Mouse (Mus musculus) testis, adult 2 months (tissue): ENCODE measurements around the gene Gsc2. TPM values are rescaled to one million over a fixed set of nuclear protein-coding genes. Genes with fewer than 3 reads are reported as not detected.

Experiments used
- H3K27ac ChIP-seq: fragments of 200-500 bp; 2 replicates; pipeline ENCODE4 v1.5.1; 2012; ENCODE audit warnings: low read depth, low read length; ENCODE audit not compliant: control insufficient read depth, insufficient read depth
- H3K27me3 ChIP-seq: fragments of 200-500 bp; 2 replicates; pipeline ENCODE4 v1.6.1; 2012; ENCODE audit warnings: mild to moderate bottlenecking, low read length, moderate library complexity; ENCODE audit not compliant: control insufficient read depth, insufficient read depth
- H3K36me3 ChIP-seq: fragments of 200-500 bp; 2 replicates; pipeline ENCODE4 v1.6.1; 2012; ENCODE audit warnings: mild to moderate bottlenecking, low read length; ENCODE audit not compliant: control insufficient read depth, insufficient read depth
- H3K4me1 ChIP-seq: fragments of 200-500 bp; 2 replicates; pipeline ENCODE4 v1.6.1; 2012; ENCODE audit warnings: low read length; ENCODE audit not compliant: control insufficient read depth, insufficient read depth
- H3K4me3 ChIP-seq: fragments of 200-500 bp; 2 replicates; pipeline ENCODE4 v1.5.1; 2012; ENCODE audit warnings: low read depth, mild to moderate bottlenecking, low read length, moderate library complexity, mixed read lengths; ENCODE audit not compliant: control insufficient read depth
- CTCF ChIP-seq: fragments of 200-500 bp; IDR thresholded peaks from 2 replicates; pipeline ENCODE4 v1.5.1; 2012; ENCODE audit warnings: low read depth, mild to moderate bottlenecking, inconsistent platforms, low read length, moderate library complexity; ENCODE audit not compliant: control insufficient read depth, insufficient read depth, insufficient replicate concordance
- POLR2A ChIP-seq: fragments of 200-500 bp; IDR thresholded peaks from 2 replicates; pipeline ENCODE4 v1.6.1; 2012; ENCODE audit warnings: low read depth, mild to moderate bottlenecking, inconsistent platforms, low read length, moderate library complexity; ENCODE audit not compliant: control insufficient read depth
- polyA plus RNA-seq: library from polyadenylated mRNA; depleted of rRNA; stranded (reverse); fragments of >200 nt; gene quantifications from 2 replicates; pipeline ENCODE4 v1.2.3, GENCODE M21; 2012

Gsc2 gene
- polyA plus RNA-seq, 1 experiment = 8.9 TPM

DNA sequence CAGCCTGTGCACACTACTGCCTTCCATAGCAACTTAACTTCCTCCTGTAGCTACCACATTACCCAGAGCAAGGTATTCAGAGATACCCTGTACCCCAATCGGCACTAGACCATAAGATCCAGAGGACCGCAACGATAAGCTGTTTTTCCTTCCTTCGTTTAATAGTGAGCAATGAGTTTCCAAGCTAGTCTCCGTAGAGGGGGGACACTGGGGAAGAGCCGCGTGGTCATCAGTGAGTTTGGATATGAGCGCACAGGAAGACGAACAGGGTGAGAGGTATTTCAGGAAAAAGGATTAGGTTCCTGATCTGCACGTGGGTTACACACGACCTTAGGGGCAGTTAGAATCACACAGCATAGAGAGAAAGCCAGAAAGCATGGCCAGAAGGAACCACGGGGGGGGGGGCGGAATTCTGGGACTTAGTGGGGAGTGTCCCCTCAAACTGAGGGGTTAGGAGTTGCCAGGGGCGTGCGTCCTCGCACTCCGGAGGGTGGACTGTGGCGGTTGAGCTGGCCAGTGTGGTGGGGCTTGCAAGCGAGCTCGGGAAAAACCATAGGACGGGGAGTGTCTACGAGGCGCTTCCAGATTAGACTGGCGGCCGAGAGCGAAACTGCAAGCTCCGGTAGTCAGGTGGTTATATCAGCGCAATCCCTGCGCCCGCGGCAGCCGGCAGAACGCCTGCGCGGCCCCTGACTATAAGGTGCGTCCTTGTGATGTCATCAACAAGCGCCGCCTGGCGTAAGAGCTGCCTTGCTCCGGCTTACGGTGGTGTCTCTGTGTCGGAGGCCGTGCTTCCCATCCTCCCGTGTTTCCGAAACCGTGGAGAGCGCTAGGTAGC is 6.7 kb upstream of the Gsc2 start:
- Histone ChIP-seq H3K27me3 (no peaks in the 10 kb centered on the region), H3K4me1 (peaks cover 13% of the 10 kb centered on the region), H3K27ac (peak overlapping the region; percentile 90), H3K4me3 (peak overlapping the region; percentile 97), H3K36me3 (no peaks in the 10 kb centered on the region)
- TF ChIP-seq CTCF (peak; percentile 41), POLR2A (peak; percentile 86)

DNA sequence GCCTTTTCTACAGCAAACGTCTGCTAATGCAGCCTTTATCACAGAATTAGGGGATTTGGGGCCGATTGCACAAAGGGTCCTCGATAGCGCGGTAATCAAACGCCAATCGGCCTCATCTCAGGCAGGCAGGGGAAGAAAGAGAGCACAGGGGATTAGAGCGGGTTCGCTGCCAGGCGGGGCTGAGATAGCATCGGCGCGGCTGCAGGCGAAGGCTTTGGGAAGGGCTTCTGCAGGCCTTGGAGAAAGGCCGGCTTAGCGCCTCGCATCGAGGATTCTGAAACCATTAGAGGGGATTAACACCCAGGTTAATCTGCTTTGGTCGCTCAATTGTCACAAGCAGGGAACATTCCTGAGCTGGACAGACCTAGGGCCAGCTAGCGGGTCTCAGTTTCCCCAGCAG is 5.7 kb upstream of the Gsc2 start:
- Histone ChIP-seq H3K27me3 (no peaks in the 10 kb centered on the region), H3K27ac (no peak overlapping the region), H3K36me3 (no peaks in the 10 kb centered on the region), H3K4me1 (peaks cover 13% of the 10 kb centered on the region), H3K4me3 (no peak overlapping the region)
- TF ChIP-seq CTCF (no peak), POLR2A (no peak)

DNA sequence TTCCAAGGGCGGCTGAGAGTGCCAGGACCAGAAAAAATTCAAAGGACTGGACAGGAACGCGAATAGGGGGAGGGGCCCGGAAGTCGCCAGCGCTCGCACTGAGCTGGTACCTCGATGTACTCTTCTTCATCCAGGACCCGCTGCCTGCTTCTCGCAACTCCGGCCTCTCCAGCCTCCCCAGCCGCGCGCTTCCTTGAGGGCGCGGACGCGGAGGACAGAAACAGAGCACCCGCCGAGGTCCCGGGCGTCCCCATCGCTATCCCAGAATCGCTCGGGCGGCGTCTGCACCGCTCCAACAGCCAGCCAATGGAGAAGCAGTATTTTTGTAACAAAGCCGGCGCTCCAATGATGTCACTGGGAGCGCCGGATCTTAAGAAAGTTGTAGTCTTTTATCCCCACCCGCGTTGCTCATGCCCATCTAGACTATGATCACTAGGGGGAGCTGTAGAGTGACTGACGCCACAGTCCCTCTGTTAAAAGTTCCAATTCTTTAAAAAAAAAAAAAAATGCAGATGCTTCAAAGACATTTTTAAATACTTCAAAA is 3.7 kb downstream of the Gsc2 start, which contains the start of gene Ess2:
Gene Ess2, minus strand, starts transcription at position 297 of the 544 bp plus-strand sequence.
- Histone ChIP-seq H3K27ac (peak within 1 kb of the TSS; percentile 54; the same call in 1 of the 2 replicates), H3K4me1 (peaks cover 19% of the 10 kb centered on the region), H3K27me3 (no peaks in the 10 kb centered on the region), H3K4me3 (peak within 1 kb of the TSS; percentile 89), H3K36me3 (no peaks in the 10 kb centered on the region)
- peak; percentile 51; the same call in 1 of the 2 replicates for TF ChIP-seq CTCF
- peak; percentile 59 for TF ChIP-seq POLR2A

DNA sequence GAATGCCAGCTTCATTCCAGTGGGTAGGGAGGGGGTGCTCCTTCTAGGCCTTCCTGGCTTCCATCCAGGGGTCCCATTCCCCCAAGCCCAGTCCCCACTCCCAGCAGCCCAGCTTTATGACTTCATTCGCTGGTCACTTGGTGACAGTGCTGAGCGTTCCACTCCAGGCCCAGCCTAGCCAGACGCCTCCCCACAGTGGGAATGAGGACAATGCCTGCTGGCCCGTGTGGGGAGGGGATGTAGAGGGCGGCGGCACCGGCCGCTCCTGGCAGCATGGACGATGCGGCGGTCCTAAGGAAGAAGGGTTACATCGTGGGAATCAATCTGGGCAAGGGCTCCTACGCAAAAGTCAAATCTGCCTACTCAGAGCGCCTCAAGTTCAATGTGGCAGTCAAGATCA is 16.4 kb downstream of the Gsc2 start, which contains the start of the genes Dgcr2 and Tssk2:
Gene Dgcr2, minus strand, starts transcription at position 101 of the 400 bp plus-strand sequence.
Gene Tssk2, plus strand, starts transcription at position 176 of the 400 bp plus-strand sequence.
- H3K27me3 ChIP-seq = no peaks in the 10 kb centered on the region
- TF ChIP-seq CTCF = no peak
- peak; percentile 48; the same call in 1 of the 2 replicates for TF ChIP-seq POLR2A

DNA sequence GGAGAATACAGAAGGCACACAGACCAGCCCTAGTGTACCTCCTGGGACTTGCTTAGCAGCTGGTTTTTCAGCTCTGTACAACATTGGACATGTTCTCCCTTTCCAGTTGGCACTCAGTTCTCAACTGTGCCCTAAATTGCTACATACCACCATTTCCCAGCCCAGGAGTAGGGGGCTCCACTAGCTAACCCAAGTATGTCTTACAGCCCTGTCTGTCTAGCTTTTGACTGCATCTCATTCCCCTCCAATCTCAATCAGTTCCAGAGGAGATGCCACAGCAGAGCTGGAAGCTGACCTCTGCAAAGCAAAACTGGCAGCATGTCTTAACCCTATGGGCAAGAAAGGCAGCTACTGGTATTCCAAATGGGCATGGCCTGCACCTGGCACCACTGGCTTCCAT is 18.8 kb downstream of the Gsc2 start:
- Histone ChIP-seq H3K4me1 (no peaks in the 10 kb centered on the region), H3K27ac (no peak overlapping the region), H3K36me3 (0 out of 2 replicates have a peak, but pooled peaks cover 2% of the 10 kb centered on the region), H3K27me3 (no peaks in the 10 kb centered on the region), H3K4me3 (peak overlapping the region; percentile 90)
- TF ChIP-seq CTCF (no peak), POLR2A (no peak)

More for the DNA sequence above, 16.4 kb downstream of the Gsc2 start, which contains the start of the genes Dgcr2 and Tssk2:
- Histone ChIP-seq H3K36me3 (0 out of 2 replicates have a peak, but pooled peaks cover 3% of the 10 kb centered on the region), H3K4me3 (peak within 1 kb of the TSS; percentile 90), H3K4me1 (no peaks in the 10 kb centered on the region), H3K27ac (peak within 1 kb of the TSS; percentile 70)

DNA sequence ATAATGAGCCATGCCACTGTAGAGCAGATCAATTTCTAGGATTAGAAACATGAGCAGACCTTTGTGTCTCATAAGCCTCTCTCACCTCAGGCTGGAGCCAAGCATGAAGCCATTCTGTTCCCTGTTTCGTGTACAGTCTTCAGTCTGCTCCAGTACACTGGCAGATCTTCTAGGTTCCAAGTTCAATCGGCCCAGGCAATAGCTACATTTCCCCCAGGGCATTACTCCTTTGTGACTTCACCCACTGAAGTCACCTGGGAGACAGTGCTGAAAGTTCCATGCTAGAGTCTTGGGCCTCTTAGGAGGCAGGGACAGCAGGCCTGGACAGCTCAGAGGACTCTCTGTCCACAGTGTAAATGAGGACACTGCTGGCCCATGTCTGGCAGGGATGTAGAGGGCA is 20.9 kb downstream of the Gsc2 start, which contains the start of gene Tssk1:
Gene Tssk1, plus strand, starts transcription at position 301 of the 400 bp plus-strand sequence.
- Histone ChIP-seq H3K27me3 (no peaks in the 10 kb centered on the region), H3K4me1 (peaks cover 8% of the 10 kb centered on the region), H3K27ac (peak within 1 kb of the TSS; percentile 84), H3K36me3 (no peaks in the 10 kb centered on the region), H3K4me3 (peak within 1 kb of the TSS; percentile 90)
- no peak for TF ChIP-seq CTCF
- TF ChIP-seq POLR2A = peak; percentile 73; the same call in 1 of the 2 replicates

DNA sequence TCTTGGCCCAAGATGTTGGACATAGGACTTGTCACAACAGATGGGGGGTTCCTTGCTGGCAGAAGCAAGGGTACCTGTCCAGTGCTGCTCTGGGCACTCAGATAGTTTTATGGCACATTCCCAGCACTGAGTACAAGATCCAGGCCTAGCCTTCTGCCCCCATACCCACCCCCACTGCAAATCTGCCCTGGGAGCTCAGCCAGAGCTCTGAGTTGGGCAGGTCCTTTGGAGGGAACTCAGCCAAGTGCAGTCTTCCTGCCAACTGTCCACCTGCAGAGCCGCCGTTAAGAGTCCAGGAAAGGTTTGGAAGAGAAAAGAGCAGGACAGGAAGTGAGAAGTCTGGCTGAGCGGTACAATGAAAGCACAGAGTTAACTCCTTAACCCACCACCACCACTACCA is 22.3 kb downstream of the Gsc2 start:
- Histone ChIP-seq H3K27ac (no peak overlapping the region), H3K4me3 (peak overlapping the region; percentile 90), H3K36me3 (no peaks in the 10 kb centered on the region), H3K4me1 (peaks cover 8% of the 10 kb centered on the region), H3K27me3 (no peaks in the 10 kb centered on the region)
- TF ChIP-seq POLR2A (no peak), CTCF (no peak)
